Mouse (Mus musculus) kidney, postnatal 0 days (tissue): Measurements from ENCODE around the gene Olfr370. TPM values are rescaled to one million over a fixed set of nuclear protein-coding genes. Genes with fewer than 3 reads are reported as not detected.

Source experiments
- ATAC-seq: fragments of 200-750 bp; cut with Nextera tagmentation; replicated peaks from 2 replicates; pipeline ENCODE4 v1.8.0; 2017; ENCODE audit warnings: low read depth, moderate number of reproducible peaks, moderate TSS enrichment, moderate library complexity; ENCODE audit not compliant: low FRiP score
- DNase-seq: peaks from one replicate; pipeline ENCODE4 v3.0.0-alpha.2; 2016; ENCODE audit warnings: low spot score
- H3K27ac ChIP-seq: fragments of 300-500 bp; sonication (generic); 2 replicates; pipeline ENCODE4 v1.5.1; 2014; ENCODE audit warnings: mild to moderate bottlenecking
- H3K27me3 ChIP-seq: fragments of 300-500 bp; sonication (generic); 2 replicates; pipeline ENCODE4 v1.6.1; 2014; ENCODE audit warnings: low read length, mixed read lengths; ENCODE audit not compliant: insufficient read depth
- H3K36me3 ChIP-seq: fragments of 300-500 bp; sonication (generic); 2 replicates; pipeline ENCODE4 v1.6.1; 2014; ENCODE audit warnings: low read length, mixed read lengths; ENCODE audit not compliant: insufficient read depth
- H3K4me1 ChIP-seq: fragments of 300-500 bp; sonication (generic); replicated peaks from 2 replicates; pipeline ENCODE4 v1.6.1; 2014; ENCODE audit warnings: antibody characterized with exemption, low read length, mixed read lengths; ENCODE audit not compliant: insufficient read depth
- H3K4me2 ChIP-seq: fragments of 300-500 bp; sonication (generic); 2 replicates; pipeline ENCODE4 v1.6.1; 2014; ENCODE audit warnings: mild to moderate bottlenecking, low read length, moderate library complexity, mixed read lengths
- H3K4me3 ChIP-seq: fragments of 300-500 bp; sonication (generic); replicated peaks from 2 replicates; pipeline ENCODE4 v1.5.1; 2014; ENCODE audit warnings: low read depth, low read length
- H3K9ac ChIP-seq: fragments of 300-500 bp; sonication (generic); 2 replicates; pipeline ENCODE4 v1.6.1; 2014; ENCODE audit warnings: low read depth, low read length
- H3K9me3 ChIP-seq: fragments of 300-500 bp; sonication (generic); replicated peaks from 2 replicates; pipeline ENCODE4 v1.6.1; 2016; ENCODE audit warnings: low read length, inconsistent platforms, mixed read lengths
- CTCF ChIP-seq: IDR thresholded peaks from 2 replicates; pipeline ENCODE4 v1.5.1; 2016; ENCODE audit warnings: antibody characterized with exemption, low read depth, mild to moderate bottlenecking, moderate library complexity
- WGBS: fragments of 180-500 bp; shearing (Covaris S2); extraction: QIAGEN DNeasy Blood & Tissue Kit; methylation state at CpG from one replicate; pipeline ENCODE4 v1.1.7; 2014; 5-methylcytosine and 5-hydroxymethylcytosine counted together
- polyA plus RNA-seq: library from polyadenylated mRNA; unstranded; fragments of >200 nt; fragmentation: Nextera tagmentation; extraction: Ambion mirVana; gene quantifications from 2 replicates; pipeline ENCODE4 v1.2.1, GENCODE M21; 2015

The Olfr370 gene
- polyA plus RNA-seq, 1 experiment from 2014 or later = not detected

DNA sequence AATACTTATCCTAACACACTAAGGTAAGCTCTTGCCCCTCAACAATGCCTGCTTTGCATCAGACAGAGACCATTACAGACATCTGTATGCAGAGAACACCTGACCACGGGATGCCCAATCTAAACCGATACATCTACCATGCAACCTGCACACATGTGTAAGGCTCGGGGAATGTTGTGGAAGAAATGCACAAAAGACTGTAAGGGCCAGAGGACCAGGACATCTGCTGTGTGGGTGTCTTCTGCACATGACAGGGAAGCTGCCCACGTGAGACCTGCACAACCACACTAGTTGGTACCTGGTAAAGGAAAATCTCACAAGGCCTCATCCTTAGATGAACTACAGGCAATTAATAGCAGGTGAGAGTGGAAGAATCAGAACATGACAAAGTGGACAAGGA is 27.7 kb downstream of the Olfr370 start:
- Histone ChIP-seq H3K4me1 (peaks cover 10% of the 10 kb centered on the region), H3K9me3 (no peaks in the 10 kb centered on the region), H3K27me3 (no peaks in the 10 kb centered on the region), H3K4me3 (no peak overlapping the region), H3K36me3 (no peaks in the 10 kb centered on the region), H3K9ac (no peak overlapping the region), H3K27ac (no peak overlapping the region), H3K4me2 (no peak overlapping the region)
- DNase-seq = no peak
- WGBS = 74% methylated on average over 4 of the region's 4 CpGs
- ATAC-seq = no peak
- no peak for TF ChIP-seq CTCF

DNA sequence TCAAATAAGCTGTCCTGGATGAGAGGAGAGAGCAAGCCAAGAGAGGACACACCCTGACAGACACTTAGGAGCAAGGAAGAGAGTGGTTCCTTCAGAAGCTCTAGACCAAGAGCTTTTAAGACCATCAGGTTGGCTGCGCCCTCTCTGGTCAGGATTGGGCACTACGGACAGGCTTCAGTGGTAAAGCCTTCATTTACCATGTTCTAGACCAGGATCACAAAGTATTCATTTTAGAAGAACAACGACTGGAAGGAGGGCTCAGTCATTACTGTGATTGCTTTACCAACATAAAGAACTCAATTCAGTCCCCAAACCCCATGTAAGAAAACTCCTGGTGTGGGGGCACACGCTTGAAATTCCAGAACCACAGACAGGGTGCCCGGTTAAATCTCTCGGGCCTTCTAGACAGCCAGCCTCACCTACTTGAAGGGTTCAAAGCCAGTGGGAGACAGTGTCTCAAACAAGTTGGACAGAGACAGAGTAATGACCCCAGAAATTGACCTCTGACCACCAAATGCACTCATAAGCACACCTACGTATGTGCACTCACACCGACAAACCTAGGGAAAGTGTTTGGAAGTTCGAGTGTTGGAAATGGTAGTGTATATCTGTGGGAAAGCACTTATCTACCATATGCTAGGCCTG is 30.3 kb downstream of the Olfr370 start:
- DNase-seq (peak; percentile 51), ATAC-seq (no peak)
- H3K4me1 ChIP-seq = peaks cover 10% of the 10 kb centered on the region
- no peak overlapping the region for H3K4me3 ChIP-seq
- peak; percentile 53; the same call in 1 of the 2 replicates for TF ChIP-seq CTCF
- H3K27ac ChIP-seq = no peak overlapping the region
- peak overlapping the region; percentile 77; the same call in 1 of the 2 replicates for H3K9ac ChIP-seq
- no peaks in the 10 kb centered on the region for H3K27me3 ChIP-seq
- 78% methylated on average over 9 of the region's 9 CpGs for WGBS
- no peaks in the 10 kb centered on the region for H3K9me3 ChIP-seq
- H3K36me3 ChIP-seq = peaks cover 7% of the 10 kb centered on the region; the same call in 1 of the 2 replicates
- H3K4me2 ChIP-seq = peak overlapping the region; percentile 80

DNA sequence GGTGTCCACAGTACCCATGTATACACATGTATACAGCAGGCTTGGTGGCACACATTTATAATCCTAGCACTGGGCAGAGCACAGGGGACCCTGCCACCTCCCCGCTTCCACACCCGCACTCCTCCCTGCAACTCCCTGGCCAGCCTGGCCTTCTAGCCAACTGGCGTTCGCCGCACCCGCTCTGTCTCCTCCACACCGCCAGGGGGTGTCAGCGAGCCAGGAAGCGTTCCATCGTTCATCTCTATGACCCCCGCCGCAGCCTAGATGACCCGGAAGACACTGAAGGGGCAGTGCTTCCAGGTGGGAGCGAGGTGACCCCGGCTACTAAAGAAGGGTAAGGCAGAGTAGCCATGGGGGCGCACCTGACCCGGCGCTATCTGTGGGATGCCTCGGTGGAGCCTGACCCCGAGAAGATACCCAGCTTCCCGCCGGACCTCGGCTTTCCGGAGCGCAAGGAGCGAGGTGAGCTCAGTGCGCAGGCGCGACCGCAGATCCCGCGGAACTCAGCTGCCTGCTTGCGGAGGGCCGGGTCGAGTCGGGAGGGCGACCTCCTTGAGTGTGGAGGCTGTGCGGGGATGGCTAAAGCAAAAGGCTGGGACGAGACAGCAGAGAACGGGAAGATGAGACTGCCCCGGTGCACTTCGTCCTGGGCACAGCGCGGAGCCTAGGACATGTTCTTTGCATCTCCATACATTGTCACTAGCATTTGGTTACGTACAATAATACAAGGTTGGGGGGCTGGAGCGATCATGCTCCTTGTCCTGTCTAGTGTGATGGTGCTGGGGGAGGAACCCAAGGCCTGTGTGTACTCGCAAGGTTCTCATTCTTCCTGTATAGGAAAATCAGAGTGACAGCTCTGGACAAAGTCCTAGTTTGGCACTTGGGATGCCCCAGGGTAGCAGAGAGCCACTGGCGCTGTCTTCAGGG is 31.2 kb downstream of the Olfr370 start, which contains the start of gene Ndufb7:
Ndufb7 (plus strand) TSS at position 203 of the 927 bp plus-strand sequence.
- Histone ChIP-seq H3K4me1 (peaks cover 10% of the 10 kb centered on the region), H3K9me3 (no peaks in the 10 kb centered on the region), H3K36me3 (peaks cover 15% of the 10 kb centered on the region; the same call in 1 of the 2 replicates), H3K9ac (peak within 1 kb of the TSS; percentile 77), H3K4me2 (peak within 1 kb of the TSS; percentile 80), H3K4me3 (peak within 1 kb of the TSS; percentile 88), H3K27me3 (no peaks in the 10 kb centered on the region), H3K27ac (peak within 1 kb of the TSS; percentile 84)
- WGBS = under 1% methylated on average over 48 of the region's 48 CpGs
- peak; percentile 93 for DNase-seq
- ATAC-seq = peak; percentile 85
- TF ChIP-seq CTCF = peak; percentile 98

DNA sequence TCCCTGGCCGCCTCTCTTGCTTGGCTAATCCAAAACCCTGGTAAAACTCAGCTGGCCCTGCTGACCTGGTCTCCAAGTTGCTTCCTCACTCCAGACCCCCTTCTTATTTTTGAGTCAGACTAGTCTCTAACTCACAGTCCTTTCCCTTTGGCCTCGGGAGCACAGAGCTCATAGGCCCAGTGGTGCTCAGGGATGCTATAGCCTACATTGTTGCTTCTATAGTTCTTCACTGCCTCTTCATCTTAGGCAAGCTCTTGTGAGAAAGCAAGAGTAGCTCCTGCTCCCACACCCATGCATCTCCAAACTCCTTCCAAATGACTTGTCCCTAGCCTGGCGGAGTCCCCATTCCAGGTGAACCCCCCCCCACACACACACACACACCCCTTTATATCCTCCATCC is 32.1 kb downstream of the Olfr370 start:
- H3K36me3 ChIP-seq = peaks cover 20% of the 10 kb centered on the region; the same call in 1 of the 2 replicates
- no peaks in the 10 kb centered on the region for H3K27me3 ChIP-seq
- no peaks in the 10 kb centered on the region for H3K9me3 ChIP-seq
- TF ChIP-seq CTCF = no peak
- no peak for ATAC-seq
- H3K4me2 ChIP-seq = peak overlapping the region; percentile 80
- H3K4me1 ChIP-seq = peaks cover 10% of the 10 kb centered on the region
- H3K4me3 ChIP-seq = peak overlapping the region; percentile 88
- WGBS = 44% methylated on average over 3 of the region's 3 CpGs
- no peak for DNase-seq
- H3K9ac ChIP-seq = peak overlapping the region; percentile 77; the same call in 1 of the 2 replicates
- H3K27ac ChIP-seq = no peak overlapping the region

GRCm38 (mm10) chr8:83568128-83568527 is 32.5 kb downstream of the Olfr370 start:
- Histone ChIP-seq H3K9ac (peak overlapping the region; percentile 77; the same call in 1 of the 2 replicates), H3K27me3 (no peaks in the 10 kb centered on the region), H3K4me3 (no peak overlapping the region), H3K36me3 (peaks cover 20% of the 10 kb centered on the region; the same call in 1 of the 2 replicates), H3K4me1 (peaks cover 10% of the 10 kb centered on the region), H3K27ac (no peak overlapping the region), H3K4me2 (no peak overlapping the region), H3K9me3 (no peaks in the 10 kb centered on the region)
- DNase-seq = no peak
- no peak for ATAC-seq
- WGBS = 61% methylated on average over 5 of the region's 5 CpGs
- TF ChIP-seq CTCF = no peak

GRCm38 (mm10) chr8:83568755-83569154 is 33.2 kb downstream of the Olfr370 start:
- H3K27ac ChIP-seq = no peak overlapping the region
- H3K4me2 ChIP-seq = no peak overlapping the region
- TF ChIP-seq CTCF = no peak
- H3K4me3 ChIP-seq = no peak overlapping the region
- peaks cover 10% of the 10 kb centered on the region for H3K4me1 ChIP-seq
- no peaks in the 10 kb centered on the region for H3K27me3 ChIP-seq
- WGBS = 74% methylated on average over 5 of the region's 5 CpGs
- no peak overlapping the region for H3K9ac ChIP-seq
- ATAC-seq (no peak), DNase-seq (no peak)
- H3K9me3 ChIP-seq = no peaks in the 10 kb centered on the region
- peaks cover 20% of the 10 kb centered on the region; the same call in 1 of the 2 replicates for H3K36me3 ChIP-seq
